Mouse (Mus musculus) embryonic fibroblast, embryonic 13.5 days (primary cell): ENCODE measurements around the gene Cyb5d2. TPM values are rescaled to one million over a fixed set of nuclear protein-coding genes. Genes with fewer than 3 reads are reported as not detected.

Source experiments
- H3K27ac ChIP-seq: 2 replicates; pipeline ENCODE4 v1.5.1; 2012; ENCODE audit warnings: low read length, control low read depth, inconsistent platforms; ENCODE audit not compliant: insufficient read depth
- H3K4me1 ChIP-seq: 2 replicates; pipeline ENCODE4 v1.6.1; 2011; ENCODE audit warnings: low read length; ENCODE audit not compliant: control insufficient read depth, insufficient read depth
- H3K4me3 ChIP-seq: 2 replicates; pipeline ENCODE4 v1.5.1; 2011; ENCODE audit warnings: mild to moderate bottlenecking, control low read depth, low read length; ENCODE audit not compliant: insufficient read depth
- CTCF ChIP-seq: IDR thresholded peaks from 2 replicates; pipeline ENCODE4 v1.5.1; 2011; ENCODE audit warnings: mild to moderate bottlenecking, control low read depth, low read length, moderate library complexity, borderline replicate concordance; ENCODE audit not compliant: insufficient read depth
- POLR2A ChIP-seq: IDR thresholded peaks from 2 replicates; pipeline ENCODE4 v1.6.1; 2011; ENCODE audit warnings: low read depth, mild to moderate bottlenecking, control low read depth, low read length, moderate library complexity
- polyA plus RNA-seq: library from polyadenylated mRNA; stranded (reverse); fragments of >200 nt; gene quantifications from 2 replicates; pipeline ENCODE4 v1.2.4, GENCODE M21; 2011; ENCODE audit warnings: low read depth; ENCODE audit not compliant: missing spikeins, insufficient read length

Cyb5d2 gene
- 14.0 and 15.4 TPM in 2 replicates for polyA plus RNA-seq

GRCm38 (mm10) chr11:72795455-72796295 is at the start of gene Cyb5d2, which contains the start of gene Zzef1:
Gene Cyb5d2 (minus strand): TSS chr11:72796142.
Gene Zzef1 (plus strand): TSS chr11:72796226.
- peak within 1 kb of the TSS; percentile 80 for H3K27ac ChIP-seq
- peak; percentile 83 for TF ChIP-seq POLR2A
- no peak for TF ChIP-seq CTCF
- H3K4me3 ChIP-seq = peak within 1 kb of the TSS; percentile 94
- peaks cover 6% of the 10 kb centered on the region for H3K4me1 ChIP-seq

GRCm38 (mm10) chr11:72845526-72845925 is 49.6 kb upstream of the Cyb5d2 start:
- H3K27ac ChIP-seq = peak overlapping the region; percentile 100; the same call in 1 of the 2 replicates
- peaks cover 29% of the 10 kb centered on the region for H3K4me1 ChIP-seq
- no peak overlapping the region for H3K4me3 ChIP-seq
- TF ChIP-seq POLR2A (no peak), CTCF (no peak)

- no peak for TF ChIP-seq POLR2A
- TF ChIP-seq CTCF = no peak
- Histone ChIP-seq H3K27ac (peak overlapping the region; percentile 37; the same call in 1 of the 2 replicates), H3K4me1 (peaks cover 26% of the 10 kb centered on the region)
These were observed 47.6 kb upstream of the Cyb5d2 start for GRCm38 (mm10) chr11:72843576-72843975.

GRCm38 (mm10) chr11:72842731-72843130 is 46.8 kb upstream of the Cyb5d2 start:
- TF ChIP-seq CTCF (no peak), POLR2A (no peak)
- no peak overlapping the region for H3K4me3 ChIP-seq
- H3K27ac ChIP-seq = peak overlapping the region; percentile 93
- peaks cover 21% of the 10 kb centered on the region for H3K4me1 ChIP-seq

More at GRCm38 (mm10) chr11:72843576-72843975, 47.6 kb upstream of the Cyb5d2 start:
- no peak overlapping the region for H3K4me3 ChIP-seq

GRCm38 (mm10) chr11:72829869-72830268 is 33.9 kb upstream of the Cyb5d2 start:
- TF ChIP-seq CTCF (no peak), POLR2A (no peak)
- Histone ChIP-seq H3K27ac (no peak overlapping the region), H3K4me1 (no peaks in the 10 kb centered on the region), H3K4me3 (no peak overlapping the region)

GRCm38 (mm10) chr11:72821041-72821440 is 25.1 kb upstream of the Cyb5d2 start:
- H3K4me3 ChIP-seq = no peak overlapping the region
- TF ChIP-seq CTCF = no peak
- no peak for TF ChIP-seq POLR2A
- H3K27ac ChIP-seq = no peak overlapping the region
- H3K4me1 ChIP-seq = no peaks in the 10 kb centered on the region; the same call in 1 of the 2 replicates

GRCm38 (mm10) chr11:72818067-72818466 is 22.1 kb upstream of the Cyb5d2 start:
- Histone ChIP-seq H3K4me1 (no peaks in the 10 kb centered on the region; the same call in 1 of the 2 replicates), H3K27ac (no peak overlapping the region), H3K4me3 (no peak overlapping the region)
- no peak for TF ChIP-seq POLR2A
- no peak for TF ChIP-seq CTCF

GRCm38 (mm10) chr11:72816859-72817258 is 20.9 kb upstream of the Cyb5d2 start:
- Histone ChIP-seq H3K27ac (no peak overlapping the region), H3K4me3 (no peak overlapping the region), H3K4me1 (no peaks in the 10 kb centered on the region; the same call in 1 of the 2 replicates)
- no peak for TF ChIP-seq POLR2A
- TF ChIP-seq CTCF = no peak

GRCm38 (mm10) chr11:72814188-72814587 is 18.2 kb upstream of the Cyb5d2 start:
- TF ChIP-seq CTCF (no peak), POLR2A (no peak)
- Histone ChIP-seq H3K4me1 (no peaks in the 10 kb centered on the region), H3K27ac (no peak overlapping the region), H3K4me3 (no peak overlapping the region)

GRCm38 (mm10) chr11:72813687-72814086 is 17.7 kb upstream of the Cyb5d2 start:
- H3K4me1 ChIP-seq = no peaks in the 10 kb centered on the region
- no peak for TF ChIP-seq POLR2A
- TF ChIP-seq CTCF = no peak
- H3K27ac ChIP-seq = no peak overlapping the region
- no peak overlapping the region for H3K4me3 ChIP-seq
